Mouse (Mus musculus) forebrain, embryonic 10.5 days (tissue): Measurements from ENCODE around the gene Kcnh6. TPM values are rescaled to one million over a fixed set of nuclear protein-coding genes. Genes with fewer than 3 reads are reported as not detected.

Experiments used
- polyA plus RNA-seq: library from polyadenylated mRNA; unstranded; fragments of >200 nt; fragmentation: Nextera tagmentation; extraction: Ambion mirVana; gene quantifications from 2 replicates; pipeline ENCODE4 v1.2.1, GENCODE M21; 2016

The Kcnh6 gene
- polyA plus RNA-seq, 1 experiment from 2014 or later, result 0.58 TPM

Other genes starting within 250 kb of the Kcnh6 start
- 14.5 and 15.4 TPM in 2 replicates for gene Cyb561, start 54.8 kb upstream of the Kcnh6 start, polyA plus RNA-seq
- 0.28 and 0.74 TPM in 2 replicates for gene Ace, start 40.2 kb upstream of the Kcnh6 start, polyA plus RNA-seq
- gene Ace3, start 13.4 kb upstream of the Kcnh6 start, polyA plus RNA-seq, result not detected in 2 replicates
- 84.0 and 87.1 TPM in 2 replicates for gene Dcaf7, start 28.7 kb downstream of the Kcnh6 start, polyA plus RNA-seq
- 15.1 and 15.4 TPM in 2 replicates for gene Taco1, start 57.9 kb downstream of the Kcnh6 start, polyA plus RNA-seq
- gene Map3k3, start 76.5 kb downstream of the Kcnh6 start, polyA plus RNA-seq, result 16.1 and 18.2 TPM in 2 replicates
- gene Gm10840, start 152.7 kb downstream of the Kcnh6 start, polyA plus RNA-seq, result 0.82 TPM in 1 of 2 replicates, not detected in the other
- 364 and 375 TPM in 2 replicates for gene Limd2, start 152.7 kb downstream of the Kcnh6 start, polyA plus RNA-seq
- gene Strada, start 194.0 kb downstream of the Kcnh6 start, polyA plus RNA-seq, result 41.4 and 41.9 TPM in 2 replicates
- 77.3 and 77.4 TPM in 2 replicates for gene Ccdc47, start 208.2 kb downstream of the Kcnh6 start, polyA plus RNA-seq
- 105 and 109 TPM in 2 replicates for gene Ddx42, start 208.8 kb downstream of the Kcnh6 start, polyA plus RNA-seq
- gene Ftsj3, start 248.0 kb downstream of the Kcnh6 start, polyA plus RNA-seq, result 101 and 102 TPM in 2 replicates
- 431 and 435 TPM in 2 replicates for gene Psmc5, start 248.0 kb downstream of the Kcnh6 start, polyA plus RNA-seq